Mouse (Mus musculus) left cerebral cortex, postnatal 25 days (tissue): ENCODE measurements around the gene Stat2. TPM values are rescaled to one million over a fixed set of nuclear protein-coding genes. Genes with fewer than 3 reads are reported as not detected.
A peak's percentile ranks its signal among the peaks of the same experiment; 100 is the strongest.

Experiments used
- DNase-seq, 2 experiments: peaks; one replicate each; pipeline ENCODE4 v3.0.0; 2022; ENCODE audit warnings: low spot score in 2 of 2, mixed read lengths in 1 of 2
- intact Hi-C: fragments of 180-260 bp; cut with DNase I; formaldehyde crosslinking; loops from one replicate; pipeline ENCODE4 v1.15.1; 2025
- total RNA-seq, 2 experiments: library from RNA; stranded (reverse); gene quantifications; 2 replicates each; pipeline ENCODE4 v1.2.3; 2021

The Stat2 gene
- total RNA-seq = 10 to 100 TPM; 27.1 to 29.6 TPM

DNA sequence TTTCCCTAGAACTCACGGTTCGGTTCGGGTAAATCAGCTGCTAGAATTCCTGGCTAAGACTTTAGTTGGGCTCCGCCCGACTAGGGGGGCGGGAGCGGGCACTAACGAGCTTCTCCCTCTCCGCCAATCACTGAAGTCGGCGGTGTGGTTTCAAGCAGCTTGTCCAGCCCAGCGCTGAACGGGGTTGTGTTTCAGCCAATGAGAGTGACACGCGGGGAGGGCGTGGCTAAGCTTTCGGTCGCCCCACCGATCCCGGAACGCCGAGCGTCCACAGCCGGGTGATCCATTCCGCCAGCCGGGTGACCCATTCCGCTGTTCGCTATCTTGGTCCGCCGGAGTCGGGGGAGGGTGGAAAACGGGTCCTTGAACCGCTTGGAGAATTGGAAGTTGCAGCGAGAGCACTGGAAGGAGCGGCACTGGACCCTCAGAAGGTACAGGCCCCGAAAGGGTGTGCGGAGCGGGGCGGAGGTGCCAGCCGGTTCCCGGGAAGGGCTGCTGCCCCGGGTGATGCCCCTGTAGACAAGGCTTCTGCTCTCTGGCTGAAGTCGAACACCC is at the start of gene Stat2:
Gene Stat2 (plus strand): TSS at position 273 of the 555 bp plus-strand sequence.
- peak; percentile 96 to 99 for DNase-seq
- intact Hi-C loops = loop anchor here (2.0 to 5.0 kb wide), 2 partner anchors 32 to 38 kb away; partner anchors contain the start of genes Pan2 and Timeless

DNA sequence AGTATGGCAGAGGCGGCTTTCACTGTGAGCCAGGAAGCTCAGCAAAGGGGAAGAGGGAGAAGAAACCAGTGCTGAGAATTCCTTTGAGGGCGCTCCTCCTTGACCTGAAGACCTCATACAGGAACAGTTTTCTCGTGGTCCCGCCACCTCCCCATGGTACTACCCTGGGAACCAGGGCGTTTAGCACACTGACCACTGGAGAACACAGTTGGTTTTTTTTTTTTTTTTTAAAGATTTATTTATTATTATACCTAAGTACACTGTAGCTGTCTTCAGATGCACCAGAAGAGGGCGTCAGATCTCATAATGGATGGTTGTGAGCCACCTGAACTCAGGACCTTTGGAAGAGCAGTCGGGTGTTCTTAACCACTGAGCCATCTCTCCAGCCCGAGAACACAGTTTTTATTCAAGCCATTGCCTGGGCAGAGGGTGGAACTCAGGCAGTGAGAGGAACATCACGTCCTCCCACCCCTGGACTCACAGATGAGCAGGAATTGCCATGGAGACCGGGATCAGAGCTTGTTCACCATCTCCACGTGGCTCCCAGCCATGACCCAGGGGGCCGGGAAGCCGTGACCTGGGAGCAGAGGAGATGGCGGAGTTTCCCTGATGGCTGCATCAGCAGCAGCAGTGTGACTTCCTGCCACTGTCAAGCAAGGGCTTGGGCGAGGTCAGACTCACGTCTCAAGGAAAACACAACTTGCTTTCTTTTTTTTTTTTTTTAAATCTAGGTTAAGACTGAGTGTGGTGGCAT is 48.6 kb upstream of the Stat2 start:
- no peak for DNase-seq
- intact Hi-C loops = no loop called here

DNA sequence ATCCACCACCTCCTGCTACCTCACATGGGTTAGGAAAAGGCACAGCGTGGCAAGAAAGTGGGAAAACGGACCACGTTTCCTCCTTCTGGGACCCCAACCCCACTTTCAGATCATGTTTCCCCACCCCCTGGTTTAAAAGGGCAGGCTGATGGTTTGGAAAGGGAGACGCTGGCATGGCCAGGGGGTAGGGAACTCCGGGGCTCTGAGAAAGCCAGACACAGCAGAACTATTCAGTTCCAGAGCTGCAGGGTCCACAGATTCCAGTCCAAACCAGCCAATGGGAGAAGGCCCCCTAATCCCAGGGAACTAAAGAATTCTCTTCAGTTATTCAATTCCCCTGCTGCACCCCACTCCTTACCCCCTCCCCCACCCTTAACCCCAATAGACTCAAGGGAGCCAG is 45.3 kb upstream of the Stat2 start:
- intact Hi-C loops = no loop called here

DNA sequence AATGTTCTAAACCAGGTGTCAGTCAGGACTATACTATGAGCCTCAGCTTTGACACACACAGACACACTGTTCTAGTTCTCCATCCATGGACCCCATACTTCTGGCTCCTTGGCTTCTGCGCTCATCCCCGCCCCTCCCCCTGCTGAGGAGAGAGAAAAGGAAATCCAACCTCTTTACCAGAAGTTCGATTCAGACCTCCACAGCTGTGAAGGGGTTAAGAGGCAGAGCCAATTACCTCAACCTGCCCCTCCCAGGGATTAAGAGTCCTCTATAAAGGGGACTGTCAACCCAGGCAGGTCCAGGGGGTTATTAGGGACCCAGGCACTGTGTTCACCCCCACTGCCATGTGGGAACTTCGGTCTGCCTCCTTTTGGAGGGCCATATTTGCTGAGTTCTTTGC is 44.8 kb upstream of the Stat2 start, which contains the start of gene Mip:
Gene Mip (plus strand): TSS at position 301 of the 400 bp plus-strand sequence.
- intact Hi-C loops = no loop called here
- no peak for DNase-seq

More for the DNA sequence above, 45.3 kb upstream of the Stat2 start:
- DNase-seq = no peak

DNA sequence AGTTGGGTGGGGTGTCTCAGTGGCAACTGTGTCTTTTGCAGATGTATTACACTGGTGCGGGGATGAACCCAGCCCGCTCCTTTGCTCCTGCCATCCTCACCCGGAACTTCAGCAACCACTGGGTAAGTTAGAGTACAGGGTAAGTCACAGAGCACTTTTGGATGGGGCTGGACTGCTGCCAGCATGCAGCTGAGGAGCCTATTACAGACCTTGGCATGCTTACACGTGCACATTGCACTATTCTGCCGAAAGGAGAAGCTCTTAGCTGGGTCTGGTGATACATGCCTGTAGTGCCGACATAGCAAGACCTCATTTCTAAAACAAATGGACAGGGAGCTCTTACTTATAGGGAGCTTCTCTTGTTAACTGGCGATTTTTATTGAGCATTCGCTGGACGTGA is 42.8 kb upstream of the Stat2 start:
- DNase-seq = no peak
- intact Hi-C loops = no loop called here

DNA sequence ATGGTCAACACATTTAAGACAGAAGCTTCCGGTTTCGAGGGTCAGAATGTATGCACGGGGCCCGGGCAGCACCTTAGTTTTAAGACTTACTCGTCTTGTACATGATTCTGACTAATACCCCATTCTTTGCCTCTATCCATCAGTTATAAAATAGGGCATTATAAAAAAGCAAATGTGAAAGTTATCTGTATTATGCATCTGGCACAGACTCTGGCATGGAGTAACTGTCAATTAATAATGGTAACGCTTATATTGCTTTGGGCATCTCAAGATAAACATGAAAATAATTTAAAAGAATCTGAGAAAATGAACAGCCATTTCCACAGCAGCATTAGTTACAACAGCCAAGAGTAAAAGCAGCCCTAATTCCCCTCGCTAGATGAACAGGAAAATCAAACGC is 42.4 kb upstream of the Stat2 start:
- intact Hi-C loops = no loop called here
- DNase-seq = no peak

DNA sequence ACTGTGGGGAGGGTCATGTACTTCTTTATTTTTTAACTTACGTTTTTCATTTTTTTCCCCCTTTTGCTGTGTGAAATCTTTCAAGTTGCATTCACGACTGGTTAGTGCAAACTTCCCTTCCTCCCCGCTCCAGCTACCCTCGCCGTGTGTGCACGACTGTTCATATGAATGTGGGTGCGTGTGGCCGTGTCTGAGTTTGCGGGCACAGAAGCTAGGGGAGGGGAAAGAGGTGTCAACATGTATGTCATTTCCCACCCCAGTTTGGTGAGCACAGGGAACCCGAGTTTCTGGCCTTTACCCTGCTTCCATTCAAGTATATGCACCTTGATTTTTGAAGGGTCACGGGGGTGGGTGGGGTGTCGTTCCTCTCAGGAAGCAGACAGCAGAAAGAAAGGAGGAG is 39.8 kb upstream of the Stat2 start:
- intact Hi-C loops = loop anchor here (5.0 kb wide), 1 partner anchor 42 kb away; the partner anchor contains the start of gene Stat2
- no peak for DNase-seq

DNA sequence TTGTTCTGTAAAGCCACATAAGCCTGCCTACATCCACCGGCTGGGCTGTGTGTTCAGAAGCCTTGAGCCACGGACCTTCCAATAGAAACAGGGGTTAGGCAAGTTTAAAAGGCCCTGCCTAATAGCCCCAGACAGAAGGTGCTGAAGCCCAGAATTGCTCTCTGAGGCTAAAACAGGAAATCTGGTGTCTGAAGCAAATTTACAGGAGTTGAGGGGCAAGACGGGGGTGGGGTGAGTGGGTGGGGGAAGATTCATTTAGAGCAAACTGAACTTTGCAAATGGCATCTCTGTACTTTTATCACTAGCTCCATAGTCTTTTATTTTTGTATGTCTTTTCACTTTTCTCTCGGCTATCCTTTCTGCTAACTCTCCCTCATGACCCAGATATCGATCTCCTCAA is 39.2 kb upstream of the Stat2 start:
- intact Hi-C loops = loop anchor here (5.0 kb wide), 1 partner anchor 41 kb away; the partner anchor contains the start of gene Stat2
- no peak for DNase-seq

DNA sequence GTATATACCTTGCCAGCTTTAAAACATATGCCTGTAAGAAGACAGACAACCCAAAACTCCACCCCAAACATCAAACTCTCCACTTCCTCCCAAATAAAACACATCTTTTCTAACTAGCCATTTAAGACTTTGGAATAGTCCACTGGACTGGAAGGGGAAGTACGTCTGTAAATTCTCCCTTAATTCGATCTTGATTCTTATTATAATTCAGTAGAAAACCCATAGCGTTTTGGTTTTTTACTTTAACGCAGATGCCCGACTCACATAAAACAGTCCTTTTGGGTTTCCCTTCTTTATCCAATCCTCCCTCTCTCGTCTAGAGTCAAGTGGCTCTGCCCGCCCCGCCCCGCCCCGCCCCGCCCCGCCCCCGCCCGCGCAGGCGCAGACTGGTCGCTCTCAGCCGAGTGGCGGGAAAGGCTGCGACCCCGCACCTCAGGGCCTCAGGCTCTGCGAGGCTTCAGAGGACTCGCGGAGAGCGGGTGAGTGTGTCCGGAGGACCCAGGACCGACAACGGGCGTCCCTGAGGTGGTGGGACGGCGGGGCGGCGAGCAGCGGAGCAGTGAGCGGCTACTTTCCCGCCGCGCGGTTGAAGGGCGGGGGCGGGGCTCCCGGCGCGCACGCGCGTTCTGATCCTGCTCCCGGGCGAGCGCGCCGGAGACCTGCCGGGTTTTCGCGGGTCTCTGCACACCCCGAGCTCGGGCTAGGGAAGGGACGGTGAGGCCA is 38.5 kb upstream of the Stat2 start, which contains the start of gene Timeless:
Gene Timeless (plus strand): TSS at position 369 of the 723 bp plus-strand sequence.
- DNase-seq = peak; percentile 77 to 89
- intact Hi-C loops = loop anchor here (1.0 to 5.0 kb wide), 2 partner anchors 19 to 40 kb away; partner anchors contain the start of gene Stat2

DNA sequence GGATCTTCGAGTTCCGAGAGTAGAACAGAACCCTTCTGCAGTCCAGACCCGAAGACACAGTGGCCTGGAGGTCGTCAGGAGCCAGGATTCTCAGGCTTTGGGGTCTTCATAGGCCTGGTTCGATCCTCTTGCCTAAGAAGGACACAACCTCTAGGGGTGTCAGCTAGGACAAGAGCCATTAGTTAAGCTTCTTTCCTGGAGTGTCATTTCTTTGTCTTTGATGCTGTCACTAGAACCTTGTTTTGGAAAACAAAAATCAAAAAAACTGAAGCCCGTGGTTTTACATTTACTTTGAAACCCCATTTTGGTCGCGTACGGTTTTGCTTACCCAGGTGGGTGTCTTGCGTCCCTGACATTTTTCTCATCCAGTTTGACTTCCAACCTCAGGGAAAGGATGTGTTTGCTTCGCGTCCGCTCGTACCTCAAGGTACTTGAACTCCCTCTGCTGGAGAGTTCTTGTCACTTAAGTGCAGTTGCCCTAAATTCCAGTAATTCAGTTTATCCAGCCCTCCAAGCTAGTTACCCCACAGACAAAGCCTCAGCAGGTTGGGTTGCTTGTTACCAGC is 37.9 kb upstream of the Stat2 start:
- intact Hi-C loops = loop anchor here (1.0 to 5.0 kb wide), 2 partner anchors 19 to 40 kb away; partner anchors contain the start of gene Stat2
- DNase-seq = peak; percentile 63 to 77

DNA sequence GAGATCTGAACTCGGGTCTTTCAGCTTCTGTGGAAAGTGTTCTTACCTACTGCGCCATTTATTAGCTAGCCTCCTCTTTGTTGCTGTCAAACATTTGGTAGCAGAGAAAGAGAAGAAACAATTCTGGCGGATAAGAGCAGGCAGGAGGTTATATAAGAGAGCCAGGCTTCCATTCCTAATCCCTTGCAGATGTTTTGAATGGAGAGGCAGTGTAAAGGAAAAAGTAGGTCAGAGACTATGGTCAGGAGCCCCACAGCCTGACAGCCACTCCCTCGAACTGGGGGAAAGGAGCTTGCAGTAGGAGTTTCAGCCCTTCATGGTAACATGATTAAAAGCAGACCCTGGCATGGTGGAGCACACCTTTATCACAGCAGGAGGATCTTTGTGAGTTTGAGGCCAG is 34.0 kb upstream of the Stat2 start:
- intact Hi-C loops = no loop called here
- DNase-seq = peak in 1 of 2 experiments; percentile 11

DNA sequence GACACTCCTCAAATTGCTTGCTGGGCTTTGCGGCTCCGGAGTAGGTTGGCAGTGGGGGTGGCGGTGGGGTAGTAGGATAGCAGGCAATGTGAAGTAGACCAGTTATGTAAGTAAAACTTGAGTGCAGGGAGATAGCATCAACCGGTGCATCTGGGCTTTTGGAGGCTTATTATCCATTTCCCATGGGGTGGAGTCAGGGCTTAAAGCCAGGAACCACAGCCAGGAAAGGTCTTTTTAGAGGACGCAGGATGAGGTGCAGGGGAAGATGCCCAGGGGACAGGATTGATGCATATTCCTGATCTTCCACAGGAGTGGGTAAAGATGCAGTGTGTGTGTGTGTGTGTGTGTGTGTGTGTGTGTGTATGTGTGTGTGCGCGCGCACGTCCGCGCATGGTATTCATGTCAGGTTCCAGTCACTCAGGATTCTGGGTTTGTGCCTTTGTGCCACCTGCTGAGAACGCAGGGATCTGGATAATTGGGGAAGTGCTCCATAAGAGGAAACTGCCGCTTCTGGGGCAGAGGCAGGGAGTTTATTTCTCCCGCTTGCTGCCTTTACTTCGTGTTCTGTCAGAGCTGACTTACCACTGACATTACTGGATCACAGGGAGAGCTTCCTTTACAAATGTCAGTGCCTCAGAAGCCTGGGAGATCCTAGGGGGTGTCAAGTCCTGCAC is 32.4 kb upstream of the Stat2 start:
- peak; percentile 4 to 61 for DNase-seq
- intact Hi-C loops = no loop called here

DNA sequence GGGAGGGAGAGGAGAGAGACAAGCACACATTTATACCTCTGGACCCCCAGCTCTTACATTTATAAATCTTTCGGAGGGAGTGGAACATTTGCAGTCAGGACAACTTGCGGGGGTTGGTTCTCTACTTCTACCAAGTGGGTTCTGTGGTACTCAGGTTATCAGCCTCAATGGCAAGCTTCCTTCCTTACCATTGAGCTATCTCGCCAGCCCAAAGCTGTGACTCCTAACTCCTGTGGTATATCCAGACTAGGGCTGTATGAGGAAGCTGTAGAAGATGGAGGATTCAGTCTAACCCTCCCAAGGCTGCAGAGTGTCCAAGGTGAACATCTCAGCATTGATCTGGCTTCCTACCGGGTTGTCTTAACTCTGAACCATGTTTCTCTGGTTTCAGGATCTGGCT is 31.2 kb upstream of the Stat2 start:
- DNase-seq = no peak
- intact Hi-C loops = no loop called here

DNA sequence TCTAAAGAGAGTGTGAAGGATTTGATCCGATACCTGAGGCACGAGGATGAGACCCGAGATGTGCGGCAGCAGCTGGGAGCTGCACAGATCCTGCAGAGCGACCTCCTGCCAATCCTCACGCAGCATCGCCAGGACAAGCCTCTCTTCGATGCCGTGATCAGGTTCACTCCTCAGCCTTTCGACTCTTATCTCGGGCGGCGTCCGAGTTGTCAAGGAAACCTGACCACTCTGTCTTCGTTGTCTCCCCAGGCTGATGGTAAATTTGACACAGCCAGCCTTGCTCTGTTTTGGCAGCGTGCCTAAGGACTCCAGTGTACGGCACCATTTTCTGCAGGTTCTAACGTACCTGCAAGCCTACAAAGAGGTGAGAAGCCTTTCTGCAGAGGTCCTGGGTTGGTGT is 30.2 kb upstream of the Stat2 start:
- no peak for DNase-seq
- intact Hi-C loops = no loop called here

DNA sequence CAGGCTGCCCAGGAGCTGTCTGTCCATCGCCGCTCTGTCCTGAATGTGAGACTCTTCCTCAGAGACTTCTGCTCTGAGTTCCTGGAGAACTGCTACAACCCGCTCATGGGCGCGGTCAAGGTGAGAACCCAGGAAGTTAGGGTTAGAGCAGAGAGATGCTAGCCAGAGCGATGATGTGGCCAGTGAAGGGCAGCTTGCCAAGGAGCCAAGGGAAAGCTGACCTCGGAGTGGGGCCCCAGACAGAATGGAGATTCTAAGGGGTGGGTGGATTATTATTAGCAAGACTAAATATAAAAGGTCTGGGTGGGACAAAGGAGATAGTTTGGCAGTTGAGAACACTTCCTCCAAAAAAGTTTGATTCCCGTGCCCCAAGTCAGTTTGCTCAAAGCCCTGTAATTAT is 27.1 kb upstream of the Stat2 start:
- intact Hi-C loops = no loop called here
- DNase-seq = no peak

DNA sequence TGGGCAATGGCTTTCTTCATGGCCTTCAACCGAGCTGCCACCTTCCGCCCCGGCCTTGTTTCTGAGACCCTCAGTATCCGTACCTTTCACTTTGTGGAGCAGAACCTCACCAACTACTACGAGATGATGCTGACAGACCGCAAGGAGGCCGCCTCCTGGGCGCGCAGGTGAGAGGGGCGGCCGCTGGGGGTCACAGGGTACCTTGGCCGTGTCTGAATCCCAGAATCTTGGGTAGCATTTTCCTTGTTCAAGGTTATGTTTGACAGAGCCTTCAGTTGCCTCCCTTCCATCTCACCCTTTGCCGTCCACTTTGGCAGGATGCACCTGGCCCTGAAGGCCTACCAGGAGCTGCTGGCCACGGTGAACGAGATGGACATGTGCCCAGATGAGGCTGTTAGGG is 26.2 kb upstream of the Stat2 start:
- no peak for DNase-seq

DNA sequence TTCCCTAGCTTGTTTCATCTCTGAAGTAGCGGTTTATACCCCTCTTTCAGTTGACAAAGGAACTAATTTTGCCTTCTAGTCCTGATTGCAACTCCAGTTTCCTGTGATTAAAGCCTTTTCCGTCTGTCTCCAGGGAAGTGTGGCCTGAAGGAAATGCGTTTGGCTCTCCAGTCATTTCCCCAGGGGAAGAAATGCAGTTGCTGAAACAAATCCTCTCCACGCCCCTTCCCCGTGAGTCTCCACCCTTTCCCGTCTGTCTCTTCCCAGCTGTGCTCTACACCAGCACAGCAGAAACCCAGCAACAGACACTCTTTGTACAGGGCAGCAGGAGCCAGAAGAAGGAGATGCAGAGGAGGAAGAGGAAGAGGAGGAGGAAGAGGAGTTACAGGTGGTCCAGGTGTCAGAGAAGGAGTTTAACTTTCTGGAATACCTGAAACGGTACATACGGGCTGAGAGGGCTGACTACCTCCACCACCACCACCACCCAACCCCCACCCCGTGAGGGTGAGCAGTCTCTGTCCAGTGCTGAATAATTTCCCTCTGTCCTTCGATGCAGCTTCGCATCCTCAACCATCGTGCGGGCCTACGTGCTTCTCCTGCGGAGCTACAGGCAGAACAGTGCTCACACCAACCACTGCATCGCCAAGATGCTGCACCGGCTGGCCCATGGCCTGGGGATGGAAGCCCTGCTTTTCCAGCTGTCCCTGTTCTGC is 23.2 kb upstream of the Stat2 start:
- intact Hi-C loops = no loop called here
- no peak for DNase-seq

More for the DNA sequence above, 26.2 kb upstream of the Stat2 start:
- intact Hi-C loops = no loop called here

DNA sequence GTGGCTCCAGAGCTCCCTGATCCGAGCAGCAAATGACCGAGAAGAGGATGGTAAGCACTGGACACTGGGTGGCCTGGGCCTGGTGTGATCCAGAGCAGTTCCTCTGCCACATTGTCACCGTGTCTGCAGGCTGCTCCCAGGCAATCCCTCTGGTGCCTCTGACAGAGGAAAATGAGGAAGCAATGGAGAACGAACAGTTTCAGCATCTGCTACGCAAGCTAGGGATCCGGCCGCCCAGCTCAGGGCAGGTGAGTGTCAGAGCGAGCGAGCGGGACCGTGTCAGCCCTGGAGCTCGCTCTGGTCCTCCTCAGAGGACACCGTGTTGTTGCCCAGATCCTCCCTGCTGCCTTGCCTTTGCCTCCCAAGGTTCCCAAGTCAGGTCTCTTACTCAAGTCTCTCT is 19.8 kb upstream of the Stat2 start:
- intact Hi-C loops = no loop called here
- no peak for DNase-seq
